Mouse (Mus musculus) myocyte (in vitro differentiated cells): ENCODE results near the gene Zbtb34.

Experiments
- E2F4 ChIP-seq: IDR thresholded peaks from one replicate; pipeline ENCODE4 v1.6.1; 2011; ENCODE audit warnings: mild to moderate bottlenecking, control low read depth, moderate library complexity; ENCODE audit not compliant: insufficient read depth
- MAX ChIP-seq: IDR thresholded peaks from one replicate; pipeline ENCODE4 v1.6.1; 2011; ENCODE audit warnings: low read depth, mild to moderate bottlenecking, control low read depth
- MYOG ChIP-seq, 3 experiments: IDR thresholded peaks; one replicate each; pipeline ENCODE4 v1.6.1; 2011; ENCODE audit warnings: control low read depth in 2 of 3, low read depth in 2 of 3, mild to moderate bottlenecking in 2 of 3; ENCODE audit not compliant: insufficient read length in 2 of 3, control insufficient read depth in 1 of 3, insufficient read depth in 1 of 3
- POLR2A ChIP-seq: IDR thresholded peaks from one replicate; pipeline ENCODE4 v1.6.1; 2011; ENCODE audit warnings: low read depth, mild to moderate bottlenecking, control low read depth, moderate library complexity; ENCODE audit not compliant: insufficient read length
- POLR2AphosphoS2 ChIP-seq: IDR thresholded peaks from one replicate; pipeline ENCODE4 v1.6.1; 2011; ENCODE audit warnings: low read depth, control low read depth; ENCODE audit not compliant: insufficient read length
- REST ChIP-seq: IDR thresholded peaks from one replicate; pipeline ENCODE4 v1.6.1; 2011; ENCODE audit warnings: mild to moderate bottlenecking, control low read depth, moderate library complexity; ENCODE audit not compliant: insufficient read depth, insufficient read length

- no peak for TF ChIP-seq POLR2A
- TF ChIP-seq REST = no peak
- TF ChIP-seq E2F4 = no peak
- no peak for TF ChIP-seq MAX
- TF ChIP-seq MYOG (IDR thresholded peaks at IDR 0.05; ENCODE audit: control insufficient read depth in 1 of 3, insufficient read depth in 1 of 3, insufficient read length in 2 of 3, low read depth in 2 of 3) = peak in 1 of 3 experiments; percentile 62
- no peak for TF ChIP-seq POLR2AphosphoS2
These were observed 36.7 kb upstream of the Zbtb34 start for GRCm38 (mm10) chr2:33467546-33468465.
